Mouse (Mus musculus) spleen, adult 2 months (tissue): ENCODE measurements around the gene Mov10. TPM values are rescaled to one million over a fixed set of nuclear protein-coding genes. Genes with fewer than 3 reads are reported as not detected.

ENCODE experiments used
- DNase-seq, 2 experiments: peaks; one replicate each; pipeline versions ENCODE4 v3.0.0 to v3.0.0-alpha.2; 2012 to 2021; ENCODE audit warnings: low spot score in 2 of 2, low read depth in 1 of 2
- H3K27ac ChIP-seq: fragments of 200-500 bp; 2 replicates; pipeline ENCODE4 v1.5.1; 2012; ENCODE audit warnings: low read length, inconsistent platforms; ENCODE audit not compliant: insufficient read depth
- H3K27me3 ChIP-seq: fragments of 200-500 bp; 2 replicates; pipeline ENCODE4 v1.6.1; 2012; ENCODE audit warnings: mild to moderate bottlenecking, moderate library complexity, low read length, inconsistent platforms; ENCODE audit not compliant: control insufficient read depth, insufficient read depth
- H3K36me3 ChIP-seq: fragments of 200-500 bp; 2 replicates; pipeline ENCODE4 v1.6.1; 2012; ENCODE audit warnings: mild to moderate bottlenecking, low read length, inconsistent platforms; ENCODE audit not compliant: control insufficient read depth, insufficient read depth
- H3K4me1 ChIP-seq: fragments of 200-500 bp; 2 replicates; pipeline ENCODE4 v1.6.1; 2011; ENCODE audit warnings: inconsistent platforms; ENCODE audit not compliant: control insufficient read depth, insufficient read depth, insufficient read length
- H3K4me3 ChIP-seq: fragments of 200-500 bp; 2 replicates; pipeline ENCODE4 v1.5.1; 2011; ENCODE audit warnings: mild to moderate bottlenecking, inconsistent platforms; ENCODE audit not compliant: insufficient read depth, insufficient read length; ENCODE audit errors: extremely low read depth
- CTCF ChIP-seq: fragments of 200-500 bp; IDR thresholded peaks from 2 replicates; pipeline ENCODE4 v1.5.1; 2011; ENCODE audit warnings: mild to moderate bottlenecking, inconsistent platforms; ENCODE audit not compliant: insufficient read depth, insufficient read length, insufficient replicate concordance; ENCODE audit errors: extremely low read depth
- POLR2A ChIP-seq: fragments of 200-500 bp; IDR thresholded peaks from 2 replicates; pipeline ENCODE4 v1.6.1; 2011; ENCODE audit warnings: low read depth, low read length, inconsistent platforms
- WGBS: fragments of 180-500 bp; shearing (Covaris S2); methylation state at CpG from one replicate; pipeline ENCODE4 v1.1.7; 2018; 5-methylcytosine and 5-hydroxymethylcytosine counted together
- polyA plus RNA-seq: library from polyadenylated mRNA; depleted of rRNA; stranded (reverse); fragments of >200 nt; gene quantifications from 2 replicates; pipeline ENCODE4 v1.2.3, GENCODE M21; 2012

The Mov10 gene
- polyA plus RNA-seq, 1 experiment = 13.5 TPM

- no peak overlapping the region for H3K4me3 ChIP-seq
- peak; percentile 6 to 26 for DNase-seq
- peaks cover 4% of the 10 kb centered on the region for H3K36me3 ChIP-seq
- no peak for TF ChIP-seq POLR2A
- no peak for TF ChIP-seq CTCF
- H3K27ac ChIP-seq = no peak overlapping the region
- 14% methylated on average over 1 of the region's 1 CpGs for WGBS
- H3K27me3 ChIP-seq = no peaks in the 10 kb centered on the region
- H3K4me1 ChIP-seq = peaks cover 13% of the 10 kb centered on the region
Measured at GRCm38 (mm10) chr3:104856106-104856505, 37.7 kb upstream of the Mov10 start.

- H3K27me3 ChIP-seq = no peaks in the 10 kb centered on the region
- no peak overlapping the region for H3K27ac ChIP-seq
- TF ChIP-seq CTCF = no peak
- no peak for TF ChIP-seq POLR2A
- H3K36me3 ChIP-seq = peaks cover 4% of the 10 kb centered on the region
- DNase-seq = no peak
- peaks cover 10% of the 10 kb centered on the region for H3K4me1 ChIP-seq
- H3K4me3 ChIP-seq = no peak overlapping the region
Measured at GRCm38 (mm10) chr3:104854866-104855265, 36.5 kb upstream of the Mov10 start.

GRCm38 (mm10) chr3:104854465-104854864, 36.1 kb upstream of the Mov10 start:
- H3K4me1 ChIP-seq = peaks cover 10% of the 10 kb centered on the region
- no peak for DNase-seq
- H3K27ac ChIP-seq = no peak overlapping the region
- TF ChIP-seq CTCF (no peak), POLR2A (no peak)
- peaks cover 4% of the 10 kb centered on the region for H3K36me3 ChIP-seq
- no peak overlapping the region for H3K4me3 ChIP-seq
- H3K27me3 ChIP-seq = no peaks in the 10 kb centered on the region
- WGBS = 68% methylated on average over 1 of the region's 1 CpGs

GRCm38 (mm10) chr3:104846601-104847000, 28.2 kb upstream of the Mov10 start:
- Histone ChIP-seq H3K4me1 (no peaks in the 10 kb centered on the region; the same call in 1 of the 2 replicates), H3K4me3 (no peak overlapping the region), H3K27ac (no peak overlapping the region), H3K36me3 (peaks cover 19% of the 10 kb centered on the region), H3K27me3 (no peaks in the 10 kb centered on the region)
- DNase-seq = no peak
- TF ChIP-seq CTCF = no peak
- TF ChIP-seq POLR2A = no peak
- 94% methylated on average over 4 of the region's 4 CpGs for WGBS

GRCm38 (mm10) chr3:104841049-104841448, 22.7 kb upstream of the Mov10 start:
- no peak for TF ChIP-seq POLR2A
- TF ChIP-seq CTCF = no peak
- Histone ChIP-seq H3K4me3 (no peak overlapping the region), H3K27me3 (no peaks in the 10 kb centered on the region), H3K4me1 (no peaks in the 10 kb centered on the region), H3K27ac (no peak overlapping the region), H3K36me3 (peaks cover 30% of the 10 kb centered on the region)
- 90% methylated on average over 5 of the region's 5 CpGs for WGBS
- DNase-seq = no peak

- no peak overlapping the region for H3K4me3 ChIP-seq
- peaks cover 40% of the 10 kb centered on the region for H3K36me3 ChIP-seq
- no peak for DNase-seq
- H3K4me1 ChIP-seq = no peaks in the 10 kb centered on the region
- H3K27ac ChIP-seq = no peak overlapping the region
- 95% methylated on average over 3 of the region's 3 CpGs for WGBS
- TF ChIP-seq CTCF (no peak), POLR2A (no peak)
- H3K27me3 ChIP-seq = no peaks in the 10 kb centered on the region
Measured at GRCm38 (mm10) chr3:104835797-104836196, 17.4 kb upstream of the Mov10 start.

- DNase-seq = no peak
- TF ChIP-seq POLR2A (no peak), CTCF (no peak)
- peaks cover 17% of the 10 kb centered on the region for H3K36me3 ChIP-seq
Measured at GRCm38 (mm10) chr3:104822413-104822812, 4.0 kb upstream of the Mov10 start.

More at GRCm38 (mm10) chr3:104822413-104822812, 4.0 kb upstream of the Mov10 start:
- Histone ChIP-seq H3K4me1 (no peaks in the 10 kb centered on the region; the same call in 1 of the 2 replicates), H3K27ac (no peak overlapping the region), H3K4me3 (no peak overlapping the region), H3K27me3 (no peaks in the 10 kb centered on the region)
- WGBS = 84% methylated on average over 3 of the region's 3 CpGs
